Mouse (Mus musculus): ENCODE measurements around the gene Hectd1.

The Hectd1 gene

GRCm38 (mm10) chr12:51701723-51702122, 127.6 kb downstream of the Hectd1 start:
- DNase-seq (ENCODE audit: low read depth): peak; percentile 54

GRCm38 (mm10) chr12:51699623-51700393, 129.5 kb downstream of the Hectd1 start:
- DNase-seq (ENCODE audit: low read depth): no peak

DNA sequence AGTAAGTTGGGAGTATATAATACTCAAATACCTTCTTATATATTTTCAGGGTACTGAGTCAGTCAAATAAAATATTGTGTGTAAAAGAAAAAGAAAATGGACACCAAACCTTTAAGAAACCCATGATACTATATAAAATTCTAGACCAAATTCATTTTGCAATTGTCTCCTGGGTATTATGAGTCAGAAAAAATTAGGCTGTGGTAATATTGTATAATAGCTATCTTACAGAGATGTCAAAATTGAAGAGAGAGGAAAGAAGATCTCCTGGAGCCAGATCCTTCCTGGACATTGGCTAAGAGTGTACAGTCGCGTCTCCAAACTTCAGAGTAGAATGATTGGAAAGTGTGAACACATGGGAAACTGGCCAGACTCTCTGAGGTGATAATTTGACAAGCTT, 133.2 kb downstream of the Hectd1 start:
- DNase-seq (ENCODE audit: low read depth): no peak

GRCm38 (mm10) chr12:51694966-51695365, 134.4 kb downstream of the Hectd1 start:
- no peak for DNase-seq (ENCODE audit: low read depth)

DNA sequence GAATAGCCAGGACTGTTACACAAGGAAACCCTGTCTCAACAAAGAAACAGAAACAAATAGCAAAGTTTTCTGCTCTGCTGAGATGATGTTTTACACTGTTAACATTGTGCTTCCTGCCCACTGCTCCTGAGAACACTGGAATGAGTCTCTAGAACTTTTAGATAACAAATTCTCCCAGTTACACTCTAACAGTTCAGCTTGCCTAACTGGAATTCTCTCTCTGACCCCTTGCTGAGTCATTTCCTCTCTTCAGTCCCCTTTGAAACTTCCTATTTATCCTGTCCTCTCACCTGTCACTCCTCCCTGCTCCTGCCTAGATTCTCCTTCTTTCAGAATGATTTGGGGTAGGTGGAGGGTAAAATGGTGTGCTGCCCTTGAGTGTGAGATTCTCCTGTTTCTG, 135.2 kb downstream of the Hectd1 start:
- no peak for DNase-seq (ENCODE audit: low read depth)

Data from induced T-regulatory cell, adult 2 months (primary cell).